Mouse (Mus musculus): ENCODE results near the gene 2810004N23Rik.

DNA sequence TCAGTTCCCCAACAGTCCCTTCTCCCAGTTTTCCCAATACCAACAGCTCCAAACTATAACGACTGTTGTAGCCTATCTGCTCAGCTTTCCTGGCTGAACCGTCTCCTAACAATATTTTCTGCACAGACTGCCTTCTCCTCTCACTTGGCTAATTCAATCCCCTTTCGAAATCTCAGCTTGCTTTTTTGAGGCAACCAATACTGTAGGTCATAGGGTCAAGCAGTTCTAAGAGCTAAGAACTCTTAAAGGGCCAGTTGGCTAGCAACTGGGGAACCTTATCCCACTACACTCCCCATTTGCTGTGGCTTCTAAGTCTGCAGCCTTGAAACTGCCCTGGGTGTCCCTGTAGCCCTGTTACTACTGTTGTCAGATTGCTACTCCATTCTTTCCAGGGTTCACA lies 17.8 kb downstream of the 2810004N23Rik start:
- TF ChIP-seq CTCF (IDR thresholded peaks at IDR 0.05; ENCODE audit: extremely low read depth, insufficient read length, insufficient replicate concordance, low read depth, low read length) = no peak
- no peak for TF ChIP-seq POLR2A (IDR thresholded peaks at IDR 0.05; ENCODE audit: low read depth, low read length)

All from small intestine, adult 2 months (tissue).